In genomic region chr1:171286517-171286916, GRCm38 (mm10) we compare ENCODE assay signal across 8 mouse cellular contexts. TPM values are rescaled to one million over a fixed set of nuclear protein-coding genes. Genes with fewer than 3 reads are reported as not detected.
DNase-seq lines count a peak whose midpoint lies in the region; ATAC-seq and TF ChIP-seq lines count a peak whose summit lies in the region.
"Had no signal": no experiment of that assay in that cellular context is flagged by ENCODE, and none has a peak within 500 bp of the region (broad histone marks: within the 10 kb centered on the region; RNA-seq: fewer than 3 reads in every experiment).

No protein-coding gene starts in this region.

- H3K4me1 ChIP-seq in forebrain, embryonic 12.5 days: peaks cover 36% of the 10 kb centered on the region
- peaks cover 11% of the 10 kb centered on the region for H3K4me1 ChIP-seq in limb, embryonic 14.5 days (ENCODE audit: control insufficient read depth, insufficient read depth, low read length)
- H3K4me1 ChIP-seq in stomach, embryonic 15.5 days: peaks cover 15% of the 10 kb centered on the region

- peak; percentile 39 for DNase-seq in kidney, postnatal 10 days
- DNase-seq in kidney, adult 8-10 months: no peak
- DNase-seq in limb, embryonic 14.5 days (ENCODE audit: low spot score): no peak
- DNase-seq in embryo, embryonic 10.5 days (ENCODE audit: low spot score): no peak
- DNase-seq: right cerebral cortex, adult 18-20 months had no signal

- no peak for TF ChIP-seq POLR2A in limb, embryonic 14.5 days (IDR thresholded peaks at IDR 0.05; ENCODE audit: borderline replicate concordance, extremely low read depth, insufficient read depth, insufficient read length)

- no peak for ATAC-seq in forebrain, embryonic 12.5 days (ENCODE audit: low FRiP score)
- no peak for ATAC-seq in limb, embryonic 14.5 days (ENCODE audit: low FRiP score, low read depth)
- no peak for ATAC-seq in stomach, embryonic 15.5 days (ENCODE audit: insufficient read depth, low FRiP score, low read depth)
- no peak for ATAC-seq in megakaryocyte-erythroid progenitor cell, adult 5-6 weeks (replicated peaks; ENCODE audit: low FRiP score, low TSS enrichment, poor library complexity, severe bottlenecking)

- peaks cover 59% of the 10 kb centered on the region for H3K36me3 ChIP-seq in forebrain, embryonic 12.5 days (replicated peaks)
- H3K36me3 ChIP-seq in limb, embryonic 14.5 days (ENCODE audit: control insufficient read depth, insufficient read depth, low read length): peaks cover 64% of the 10 kb centered on the region
- H3K36me3 ChIP-seq in stomach, embryonic 15.5 days: peaks cover 33% of the 10 kb centered on the region

- peak overlapping the region; percentile 91 for H3K4me3 ChIP-seq in forebrain, embryonic 12.5 days (replicated peaks)
- peak overlapping the region; percentile 92; the same call in 1 of the 2 replicates for H3K4me3 ChIP-seq in limb, embryonic 14.5 days (replicated peaks; ENCODE audit: low read length)
- peak overlapping the region; percentile 90 for H3K4me3 ChIP-seq in stomach, embryonic 15.5 days (replicated peaks)

- peak overlapping the region; percentile 97; the same call in 1 of the 2 replicates for H3K9ac ChIP-seq in forebrain, embryonic 12.5 days
- H3K9ac ChIP-seq in limb, embryonic 14.5 days (ENCODE audit: low read depth, low read length, severe bottlenecking): no peak overlapping the region
- no peak overlapping the region for H3K9ac ChIP-seq in stomach, embryonic 15.5 days

- peak overlapping the region; percentile 63 for H3K4me2 ChIP-seq in forebrain, embryonic 12.5 days
- peak overlapping the region; percentile 55 for H3K4me2 ChIP-seq in limb, embryonic 14.5 days (replicated peaks; ENCODE audit: low read depth, low read length, severe bottlenecking)
- H3K4me2 ChIP-seq in stomach, embryonic 15.5 days: peak overlapping the region; percentile 78

- H3K27me3 ChIP-seq in forebrain, embryonic 12.5 days: no peaks in the 10 kb centered on the region
- no peaks in the 10 kb centered on the region for H3K27me3 ChIP-seq in limb, embryonic 14.5 days (ENCODE audit: control insufficient read depth, insufficient read depth, low read length)
- H3K27me3 ChIP-seq in stomach, embryonic 15.5 days (replicated peaks): no peaks in the 10 kb centered on the region

- H3K9me3 ChIP-seq in forebrain, embryonic 12.5 days: no peaks in the 10 kb centered on the region
- H3K9me3 ChIP-seq in limb, embryonic 14.5 days (ENCODE audit: control insufficient read depth, low read length): no peaks in the 10 kb centered on the region
- no peaks in the 10 kb centered on the region for H3K9me3 ChIP-seq in stomach, embryonic 15.5 days

- no peak overlapping the region for H3K27ac ChIP-seq in forebrain, embryonic 12.5 days
- no peak overlapping the region for H3K27ac ChIP-seq in limb, embryonic 14.5 days (replicated peaks; ENCODE audit: low read depth, low read length)
- no peak overlapping the region for H3K27ac ChIP-seq in stomach, embryonic 15.5 days

- WGBS in forebrain, embryonic 12.5 days: 92% methylated on average over 19 of the region's 19 CpGs
- 91% methylated on average over 19 of the region's 19 CpGs for WGBS in limb, embryonic 14.5 days
- WGBS in stomach, embryonic 15.5 days: 87% methylated on average over 19 of the region's 19 CpGs

RNA-seq across cellular contexts. Expression of gene Usp21, which starts 1.3 kb away (rescaled TPM):
- polyA plus RNA-seq in forebrain, embryonic 12.5 days (2016; fragmentation: Nextera tagmentation; extraction: Ambion mirVana): 119 and 125 TPM in 2 replicates
- polyA plus RNA-seq in limb, embryonic 14.5 days (2012; rRNA removed): 104 and 128 TPM in 2 replicates
- 81.2 and 96.0 TPM in 2 replicates for polyA plus RNA-seq in limb, embryonic 14.5 days (2014; fragmentation: Nextera tagmentation; extraction: Ambion mirVana)
- polyA plus RNA-seq in stomach, embryonic 15.5 days (2015; fragmentation: Nextera tagmentation; extraction: Ambion mirVana): 67.8 and 69.8 TPM in 2 replicates
- total RNA-seq in megakaryocyte-erythroid progenitor cell, adult 5-6 weeks (2014; fragmentation: Nextera tagmentation): 44.1 and 50.1 TPM in 2 replicates
- 16.9 and 33.0 TPM in 2 replicates for total RNA-seq in megakaryocyte-erythroid progenitor cell, adult 5-6 weeks (2017)

RNA-seq across cellular contexts. Expression of gene Ppox, which starts 5.5 kb away (rescaled TPM):
- 58.7 and 68.0 TPM in 2 replicates for polyA plus RNA-seq in forebrain, embryonic 12.5 days (2016; fragmentation: Nextera tagmentation; extraction: Ambion mirVana)
- 133 and 152 TPM in 2 replicates for polyA plus RNA-seq in limb, embryonic 14.5 days (2012; rRNA removed)
- polyA plus RNA-seq in limb, embryonic 14.5 days (2014; fragmentation: Nextera tagmentation; extraction: Ambion mirVana): 55.7 and 67.2 TPM in 2 replicates
- polyA plus RNA-seq in stomach, embryonic 15.5 days (2015; fragmentation: Nextera tagmentation; extraction: Ambion mirVana): 46.5 and 51.8 TPM in 2 replicates
- 114 and 123 TPM in 2 replicates for total RNA-seq in megakaryocyte-erythroid progenitor cell, adult 5-6 weeks (2014; fragmentation: Nextera tagmentation)
- 18.1 and 29.5 TPM in 2 replicates for total RNA-seq in megakaryocyte-erythroid progenitor cell, adult 5-6 weeks (2017)

RNA-seq across cellular contexts. Expression of gene Ufc1, which starts 8.3 kb away (rescaled TPM):
- 94.8 and 98.4 TPM in 2 replicates for polyA plus RNA-seq in forebrain, embryonic 12.5 days (2016; fragmentation: Nextera tagmentation; extraction: Ambion mirVana)
- polyA plus RNA-seq in limb, embryonic 14.5 days (2012; rRNA removed): 46.5 and 60.9 TPM in 2 replicates
- polyA plus RNA-seq in limb, embryonic 14.5 days (2014; fragmentation: Nextera tagmentation; extraction: Ambion mirVana): 133 and 135 TPM in 2 replicates
- polyA plus RNA-seq in stomach, embryonic 15.5 days (2015; fragmentation: Nextera tagmentation; extraction: Ambion mirVana): 94.9 and 115 TPM in 2 replicates
- 74.8 and 83.3 TPM in 2 replicates for total RNA-seq in megakaryocyte-erythroid progenitor cell, adult 5-6 weeks (2014; fragmentation: Nextera tagmentation)
- 65.6 and 72.6 TPM in 2 replicates for total RNA-seq in megakaryocyte-erythroid progenitor cell, adult 5-6 weeks (2017)

RNA-seq across cellular contexts. Expression of gene B4galt3, which starts 16.4 kb away (rescaled TPM):
- polyA plus RNA-seq in forebrain, embryonic 12.5 days (2016; fragmentation: Nextera tagmentation; extraction: Ambion mirVana): 78.1 and 78.6 TPM in 2 replicates
- polyA plus RNA-seq in limb, embryonic 14.5 days (2012; rRNA removed): 87.2 and 111 TPM in 2 replicates
- polyA plus RNA-seq in limb, embryonic 14.5 days (2014; fragmentation: Nextera tagmentation; extraction: Ambion mirVana): 68.7 and 72.5 TPM in 2 replicates
- polyA plus RNA-seq in stomach, embryonic 15.5 days (2015; fragmentation: Nextera tagmentation; extraction: Ambion mirVana): 66.4 and 67.4 TPM in 2 replicates
- 34.5 and 55.7 TPM in 2 replicates for total RNA-seq in megakaryocyte-erythroid progenitor cell, adult 5-6 weeks (2014; fragmentation: Nextera tagmentation)
- 15.2 and 24.0 TPM in 2 replicates for total RNA-seq in megakaryocyte-erythroid progenitor cell, adult 5-6 weeks (2017)

RNA-seq across cellular contexts. Expression of gene Ndufs2, which starts 35.3 kb away (rescaled TPM):
- 209 and 213 TPM in 2 replicates for polyA plus RNA-seq in forebrain, embryonic 12.5 days (2016; fragmentation: Nextera tagmentation; extraction: Ambion mirVana)
- polyA plus RNA-seq in limb, embryonic 14.5 days (2012; rRNA removed): 148 and 151 TPM in 2 replicates
- 216 and 234 TPM in 2 replicates for polyA plus RNA-seq in limb, embryonic 14.5 days (2014; fragmentation: Nextera tagmentation; extraction: Ambion mirVana)
- 238 and 270 TPM in 2 replicates for polyA plus RNA-seq in stomach, embryonic 15.5 days (2015; fragmentation: Nextera tagmentation; extraction: Ambion mirVana)
- total RNA-seq in megakaryocyte-erythroid progenitor cell, adult 5-6 weeks (2014; fragmentation: Nextera tagmentation): 273 and 313 TPM in 2 replicates
- total RNA-seq in megakaryocyte-erythroid progenitor cell, adult 5-6 weeks (2017): 280 and 331 TPM in 2 replicates
